Mouse (Mus musculus) midbrain, embryonic 10.5 days (tissue): Measurements from ENCODE around the gene Nfkbiz. TPM values are rescaled to one million over a fixed set of nuclear protein-coding genes. Genes with fewer than 3 reads are reported as not detected.

Experiments used
- DNase-seq: peaks from one replicate; pipeline ENCODE4 v3.0.0-alpha.2; 2017; ENCODE audit warnings: low spot score
- H3K27ac ChIP-seq: fragments of 300-500 bp; sonication (generic); replicated peaks from 2 replicates; pipeline ENCODE4 v1.5.1; 2016; ENCODE audit warnings: mild to moderate bottlenecking
- H3K27me3 ChIP-seq: fragments of 300-500 bp; sonication (generic); 2 replicates; pipeline ENCODE4 v1.6.1; 2016; ENCODE audit warnings: low read depth, mild to moderate bottlenecking; ENCODE audit not compliant: poor library complexity, severe bottlenecking
- H3K36me3 ChIP-seq: fragments of 300-500 bp; sonication (generic); 2 replicates; pipeline ENCODE4 v1.6.1; 2016; ENCODE audit warnings: mild to moderate bottlenecking, moderate library complexity
- H3K4me1 ChIP-seq: fragments of 300-500 bp; sonication (generic); 2 replicates; pipeline ENCODE4 v1.6.1; 2016
- H3K4me3 ChIP-seq: fragments of 300-500 bp; sonication (generic); 2 replicates; pipeline ENCODE4 v1.5.1; 2016; ENCODE audit warnings: mild to moderate bottlenecking, moderate library complexity
- H3K9me3 ChIP-seq: fragments of 300-500 bp; sonication (generic); replicated peaks from 2 replicates; pipeline ENCODE4 v1.6.1; 2016; ENCODE audit warnings: mild to moderate bottlenecking
- WGBS: fragments of 180-500 bp; shearing (Covaris S2); methylation state at CpG from one replicate; pipeline ENCODE4 v1.1.7; 2016; 5-methylcytosine and 5-hydroxymethylcytosine counted together
- polyA plus RNA-seq: library from polyadenylated mRNA; unstranded; fragments of >200 nt; fragmentation: Nextera tagmentation; extraction: Ambion mirVana; gene quantifications from 2 replicates; pipeline ENCODE4 v1.2.1, GENCODE M21; 2016

The Nfkbiz gene
- polyA plus RNA-seq, 1 experiment from 2014 or later: 1.2 TPM

GRCm38 (mm10) chr16:55822741-55823397 is 15.8 kb downstream of the Nfkbiz start:
- Histone ChIP-seq H3K27ac (no peak overlapping the region), H3K4me3 (peak overlapping the region; percentile 78), H3K27me3 (peaks cover 28% of the 10 kb centered on the region), H3K9me3 (no peaks in the 10 kb centered on the region), H3K36me3 (peaks cover 7% of the 10 kb centered on the region), H3K4me1 (peaks cover 34% of the 10 kb centered on the region)
- 41% methylated on average over 18 of the region's 18 CpGs for WGBS
- DNase-seq: no peak

GRCm38 (mm10) chr16:55821997-55822740 is 16.5 kb downstream of the Nfkbiz start:
- WGBS: under 1% methylated on average over 66 of the region's 67 CpGs
- DNase-seq: peak; percentile 87

GRCm38 (mm10) chr16:55821571-55821981 is 17.1 kb downstream of the Nfkbiz start:
- Histone ChIP-seq H3K4me3 (peak overlapping the region; percentile 78), H3K4me1 (peaks cover 34% of the 10 kb centered on the region), H3K27ac (peak overlapping the region; percentile 88), H3K36me3 (peaks cover 19% of the 10 kb centered on the region), H3K9me3 (no peaks in the 10 kb centered on the region), H3K27me3 (peaks cover 28% of the 10 kb centered on the region)
- DNase-seq: no peak
- WGBS: under 1% methylated on average over 37 of the region's 40 CpGs

More at GRCm38 (mm10) chr16:55821997-55822740, 16.5 kb downstream of the Nfkbiz start:
- Histone ChIP-seq H3K36me3 (peaks cover 14% of the 10 kb centered on the region), H3K27me3 (peaks cover 28% of the 10 kb centered on the region), H3K4me1 (peaks cover 34% of the 10 kb centered on the region), H3K27ac (peak overlapping the region; percentile 88), H3K4me3 (peak overlapping the region; percentile 78), H3K9me3 (no peaks in the 10 kb centered on the region)

GRCm38 (mm10) chr16:55820916-55821570 is 17.7 kb downstream of the Nfkbiz start:
- DNase-seq: no peak
- H3K27me3 ChIP-seq: peaks cover 28% of the 10 kb centered on the region
- H3K36me3 ChIP-seq: peaks cover 24% of the 10 kb centered on the region
- H3K27ac ChIP-seq: peak overlapping the region; percentile 88
- H3K9me3 ChIP-seq: no peaks in the 10 kb centered on the region
- WGBS: 26% methylated on average over 20 of the region's 20 CpGs
- peaks cover 34% of the 10 kb centered on the region for H3K4me1 ChIP-seq
- H3K4me3 ChIP-seq: peak overlapping the region; percentile 78

- peak overlapping the region; percentile 78 for H3K4me3 ChIP-seq
- H3K27me3 ChIP-seq: peaks cover 28% of the 10 kb centered on the region
- H3K36me3 ChIP-seq: peaks cover 31% of the 10 kb centered on the region
- no peaks in the 10 kb centered on the region for H3K9me3 ChIP-seq
- no peak overlapping the region for H3K27ac ChIP-seq
- H3K4me1 ChIP-seq: peaks cover 34% of the 10 kb centered on the region
- 72% methylated on average over 13 of the region's 13 CpGs for WGBS
- no peak for DNase-seq
Observed at GRCm38 (mm10) chr16:55820161-55820915, 18.4 kb downstream of the Nfkbiz start.

GRCm38 (mm10) chr16:55819186-55819861 is 19.4 kb downstream of the Nfkbiz start:
- no peak for DNase-seq
- H3K27ac ChIP-seq: no peak overlapping the region
- peaks cover 26% of the 10 kb centered on the region for H3K27me3 ChIP-seq
- no peak overlapping the region for H3K4me3 ChIP-seq
- no peaks in the 10 kb centered on the region for H3K9me3 ChIP-seq
- H3K4me1 ChIP-seq: peaks cover 34% of the 10 kb centered on the region
- WGBS: 91% methylated on average over 15 of the region's 15 CpGs
- peaks cover 40% of the 10 kb centered on the region for H3K36me3 ChIP-seq

- no peak for DNase-seq
- Histone ChIP-seq H3K9me3 (no peaks in the 10 kb centered on the region), H3K27ac (no peak overlapping the region), H3K27me3 (peaks cover 12% of the 10 kb centered on the region; the same call in 1 of the 2 replicates), H3K36me3 (peaks cover 54% of the 10 kb centered on the region), H3K4me1 (peaks cover 24% of the 10 kb centered on the region), H3K4me3 (no peak overlapping the region)
- WGBS: 94% methylated on average over 28 of the region's 28 CpGs
Observed at GRCm38 (mm10) chr16:55817717-55818515, 20.8 kb downstream of the Nfkbiz start.

GRCm38 (mm10) chr16:55816202-55816941 is 22.3 kb downstream of the Nfkbiz start:
- H3K27ac ChIP-seq: no peak overlapping the region
- peaks cover 17% of the 10 kb centered on the region for H3K4me1 ChIP-seq
- peaks cover 61% of the 10 kb centered on the region for H3K36me3 ChIP-seq
- no peak for DNase-seq
- H3K9me3 ChIP-seq: no peaks in the 10 kb centered on the region
- no peak overlapping the region for H3K4me3 ChIP-seq
- WGBS: 96% methylated on average over 13 of the region's 13 CpGs
- H3K27me3 ChIP-seq: 0 out of 2 replicates have a peak, but pooled peaks cover 9% of the 10 kb centered on the region

GRCm38 (mm10) chr16:55815466-55815865 is 23.2 kb downstream of the Nfkbiz start:
- peaks cover 61% of the 10 kb centered on the region for H3K36me3 ChIP-seq

GRCm38 (mm10) chr16:55814686-55815085 is 24.0 kb downstream of the Nfkbiz start:
- H3K4me1 ChIP-seq: 0 out of 2 replicates have a peak, but pooled peaks cover 5% of the 10 kb centered on the region
- H3K27me3 ChIP-seq: no peaks in the 10 kb centered on the region
- 92% methylated on average over 6 of the region's 6 CpGs for WGBS
- no peaks in the 10 kb centered on the region for H3K9me3 ChIP-seq
- peaks cover 61% of the 10 kb centered on the region for H3K36me3 ChIP-seq
- no peak for DNase-seq
- no peak overlapping the region for H3K27ac ChIP-seq
- H3K4me3 ChIP-seq: no peak overlapping the region

More at GRCm38 (mm10) chr16:55815466-55815865, 23.2 kb downstream of the Nfkbiz start:
- DNase-seq: no peak
- 83% methylated on average over 14 of the region's 14 CpGs for WGBS
- H3K9me3 ChIP-seq: no peaks in the 10 kb centered on the region
- 0 out of 2 replicates have a peak, but pooled peaks cover 8% of the 10 kb centered on the region for H3K4me1 ChIP-seq
- 0 out of 2 replicates have a peak, but pooled peaks cover 4% of the 10 kb centered on the region for H3K27me3 ChIP-seq
- no peak overlapping the region for H3K4me3 ChIP-seq
- no peak overlapping the region for H3K27ac ChIP-seq
